Mouse (Mus musculus): Measurements from ENCODE around the gene Mboat2.

Mboat2 gene

DNA sequence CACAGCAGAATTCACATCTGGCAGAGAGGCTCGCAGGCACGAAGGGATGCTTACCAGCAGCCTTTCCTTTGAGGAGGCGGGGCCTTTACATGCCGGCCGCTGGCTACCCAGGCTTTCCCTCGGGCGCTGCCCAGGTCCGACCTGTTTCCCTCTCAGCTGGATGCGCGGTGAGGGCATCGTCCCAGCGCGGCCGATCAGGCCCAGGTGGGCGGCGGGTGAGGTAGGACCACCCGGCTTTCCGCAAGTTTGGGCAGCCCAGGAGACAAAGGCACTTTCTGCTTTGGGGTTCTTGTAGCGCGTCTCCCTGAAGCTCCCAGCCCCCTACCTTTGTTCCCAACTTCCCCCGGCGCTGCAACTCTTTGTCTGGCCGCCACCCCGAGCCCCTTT is at the start of gene Mboat2:
Gene Mboat2 (plus strand): TSS at position 114 of the 387 bp plus-strand sequence.
- no peak for DNase-seq (ENCODE audit: low read depth, low spot score)

- no peak for DNase-seq (ENCODE audit: low read depth, low spot score)
These were observed 46.9 kb upstream of the Mboat2 start for GRCm38 (mm10) chr12:24783735-24784134.

DNA sequence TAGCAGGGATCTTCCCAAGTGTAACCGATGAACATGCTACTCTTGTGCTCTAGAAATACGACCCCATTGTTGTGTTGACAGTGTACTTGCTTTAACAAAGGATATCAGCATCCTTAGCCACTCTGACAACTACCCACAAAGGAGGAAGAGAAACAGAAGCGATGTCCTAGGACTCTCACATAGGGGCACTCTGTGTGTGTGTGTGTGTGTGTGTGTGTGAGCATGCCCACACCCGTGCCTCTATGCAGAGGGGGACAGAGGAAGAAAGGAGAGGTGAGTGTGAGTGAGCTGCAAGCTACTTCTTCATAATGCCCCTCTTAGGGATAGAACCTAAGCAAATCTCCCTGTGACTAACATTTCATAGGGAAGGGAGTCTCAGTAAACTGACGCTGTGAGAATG is 44.8 kb upstream of the Mboat2 start:
- no peak for DNase-seq (ENCODE audit: low read depth, low spot score)

DNA sequence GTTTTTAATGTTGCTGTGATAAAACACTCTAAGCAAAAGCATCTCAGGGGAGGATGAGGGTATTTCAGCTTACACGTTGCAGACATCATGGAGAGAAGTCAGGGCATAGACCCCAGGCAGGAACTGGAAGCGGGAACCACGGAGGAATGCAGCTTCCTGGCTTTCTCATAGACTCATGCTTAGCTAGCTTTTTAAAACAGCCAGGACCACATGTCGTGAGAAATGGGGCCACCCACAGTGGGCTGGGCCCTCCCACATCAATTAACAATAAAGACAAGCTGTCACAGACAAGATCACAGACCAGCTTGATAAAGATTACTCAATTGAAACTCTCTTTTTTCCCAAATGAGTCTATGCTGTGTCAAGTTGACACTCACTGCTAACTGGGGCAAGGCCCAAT is 44.4 kb upstream of the Mboat2 start:
- DNase-seq (ENCODE audit: low read depth, low spot score) = no peak

DNA sequence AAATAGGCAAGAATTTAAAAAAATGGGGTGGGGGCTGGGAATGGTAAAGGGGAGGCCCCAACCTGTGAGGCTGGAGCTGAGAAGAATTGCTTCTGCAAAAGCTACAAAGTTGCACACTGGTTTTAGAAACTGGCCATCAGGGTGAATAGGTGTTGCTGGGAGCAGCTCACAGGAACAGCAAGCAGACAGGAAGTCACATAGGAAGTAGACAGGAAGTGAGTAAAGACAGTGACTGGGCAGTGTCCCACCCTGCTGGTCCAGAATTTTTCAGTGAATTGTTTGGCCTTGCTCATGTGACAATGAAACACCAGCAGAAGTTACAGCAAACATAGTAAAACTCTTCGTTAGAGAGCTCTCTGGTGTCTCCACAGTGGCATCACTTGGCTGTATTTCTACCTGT is 41.0 kb upstream of the Mboat2 start:
- no peak for DNase-seq (ENCODE audit: low read depth, low spot score)

GRCm38 (mm10) chr12:24811230-24811629 is 19.4 kb upstream of the Mboat2 start:
- DNase-seq (ENCODE audit: low read depth, low spot score) = no peak

DNA sequence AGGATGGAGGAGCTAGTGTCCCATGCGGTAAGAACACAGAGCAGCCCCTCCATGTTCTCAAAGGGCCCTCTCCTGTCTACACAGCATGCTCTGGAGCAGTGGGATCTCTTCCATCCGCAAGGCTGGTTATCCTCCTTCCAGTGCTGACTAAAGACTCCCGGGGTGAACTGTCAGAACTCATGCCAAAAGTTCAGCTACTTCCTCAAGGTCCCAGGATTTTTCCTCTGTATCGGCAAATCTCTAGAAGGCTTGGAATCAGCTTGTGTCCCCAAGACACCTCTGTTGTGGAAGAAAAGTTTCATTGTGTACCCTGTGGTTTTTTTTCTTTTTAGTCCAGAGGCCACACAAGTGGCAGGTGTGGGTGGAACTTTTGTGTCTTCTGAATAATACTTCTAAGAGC is 18.8 kb upstream of the Mboat2 start:
- DNase-seq (ENCODE audit: low read depth, low spot score) = no peak

DNA sequence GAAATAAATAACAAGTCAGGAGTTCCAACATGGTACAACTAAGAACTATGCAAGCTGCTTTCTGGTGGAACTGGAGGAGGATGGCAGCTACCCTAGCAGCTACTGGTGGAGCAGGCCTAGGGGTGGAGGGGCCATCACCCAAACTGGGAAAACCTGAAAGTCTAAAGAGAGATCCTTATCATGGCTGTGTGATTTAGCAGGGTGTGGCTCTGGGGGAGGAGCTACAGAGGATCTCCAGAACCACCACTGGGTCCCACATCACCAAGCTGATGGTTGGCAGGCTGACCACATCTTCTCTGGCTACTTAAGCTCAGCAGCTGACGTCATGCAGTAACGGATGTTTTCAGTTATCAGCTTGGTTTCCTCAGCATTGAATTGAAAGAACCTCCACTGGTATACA is 7.8 kb upstream of the Mboat2 start:
- DNase-seq (ENCODE audit: low read depth, low spot score) = no peak

- no peak for DNase-seq (ENCODE audit: low read depth, low spot score)
These were observed 6.9 kb upstream of the Mboat2 start for GRCm38 (mm10) chr12:24823636-24824354.

DNA sequence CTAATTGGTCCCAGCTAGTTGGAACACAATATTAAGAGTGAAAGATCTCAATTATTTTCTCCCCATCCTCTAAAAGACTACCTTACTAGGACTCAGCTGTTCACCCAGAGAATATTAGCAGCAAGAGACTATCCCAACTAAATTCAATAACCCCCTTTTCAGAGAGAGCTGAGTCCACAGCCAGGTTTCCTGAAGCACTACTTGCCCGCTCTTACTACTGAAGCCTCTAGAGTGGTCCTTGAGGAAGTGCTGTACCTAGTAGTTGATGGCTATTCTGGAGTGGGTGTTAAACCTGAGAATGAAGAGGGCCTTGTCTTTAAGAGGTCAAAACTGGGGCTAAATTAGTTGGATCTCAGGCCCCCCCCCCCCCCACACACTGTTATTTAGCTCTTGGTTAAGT is 593 bp upstream of the Mboat2 start:
- DNase-seq (ENCODE audit: low read depth, low spot score) = no peak

GRCm38 (mm10) chr12:24831153-24831963 is 679 bp downstream of the Mboat2 start:
- DNase-seq (ENCODE audit: low read depth, low spot score) = peak; percentile 59

- DNase-seq (ENCODE audit: low read depth, low spot score) = no peak
These were observed 1.3 kb downstream of the Mboat2 start for GRCm38 (mm10) chr12:24831964-24832427.

DNA sequence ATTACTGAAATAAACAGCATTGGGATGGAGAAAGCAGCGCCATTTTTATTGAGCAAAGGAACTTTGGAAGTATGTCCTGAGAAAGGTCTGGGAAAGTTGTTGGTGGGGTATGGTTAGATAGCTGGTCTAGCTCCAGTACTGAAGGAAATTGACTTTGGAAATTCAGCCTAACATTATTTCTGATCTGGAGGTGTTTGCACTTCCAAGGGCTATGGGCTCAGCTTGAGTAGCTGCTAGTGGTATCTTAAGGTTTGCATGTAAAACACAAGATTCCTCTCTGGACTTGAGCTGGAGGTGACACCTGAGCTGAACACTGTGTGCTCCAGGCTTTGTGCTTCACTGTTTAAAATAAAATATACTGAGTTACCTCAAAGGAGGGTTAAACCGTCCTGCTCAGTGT is 1.8 kb downstream of the Mboat2 start:
- no peak for DNase-seq (ENCODE audit: low read depth, low spot score)

- no peak for DNase-seq (ENCODE audit: low read depth, low spot score)
These were observed 7.3 kb downstream of the Mboat2 start for GRCm38 (mm10) chr12:24837947-24838346.

DNA sequence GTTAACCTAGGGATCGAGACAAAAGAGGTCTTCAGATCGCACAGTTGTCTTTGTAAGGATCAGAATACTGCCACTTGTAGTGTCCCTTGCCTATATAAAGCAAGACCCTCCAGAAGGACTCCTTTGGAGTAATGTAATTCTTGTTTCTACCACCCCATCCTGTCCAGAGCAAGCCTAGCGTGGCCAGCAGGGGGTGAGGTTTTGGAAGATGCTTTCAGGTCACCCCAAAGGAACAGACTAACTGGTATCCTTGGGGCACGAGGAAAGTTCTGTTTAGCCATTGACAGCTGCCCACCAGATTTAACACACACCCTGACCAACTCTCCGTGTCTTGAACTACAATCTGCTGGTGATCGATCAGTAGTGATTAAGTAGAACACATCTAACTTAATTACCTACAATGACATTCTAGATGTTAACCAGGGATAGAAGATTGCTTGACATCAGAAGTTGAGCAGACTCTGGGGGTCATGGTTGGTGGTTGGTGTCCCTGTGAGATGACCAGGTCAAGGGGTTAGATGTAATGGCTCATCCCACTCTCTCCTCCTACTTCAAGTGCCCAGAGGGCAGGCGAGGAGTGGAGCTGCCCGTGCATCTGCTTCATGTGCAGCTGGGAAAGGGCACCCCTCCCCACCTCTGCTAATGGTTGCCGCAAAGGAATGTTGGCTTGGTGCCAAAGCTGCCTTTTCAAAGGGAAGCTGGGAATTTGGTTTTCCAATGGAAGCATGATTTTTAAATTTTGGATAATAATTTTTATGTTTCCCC is 10.6 kb downstream of the Mboat2 start:
- no peak for DNase-seq (ENCODE audit: low read depth, low spot score)

DNA sequence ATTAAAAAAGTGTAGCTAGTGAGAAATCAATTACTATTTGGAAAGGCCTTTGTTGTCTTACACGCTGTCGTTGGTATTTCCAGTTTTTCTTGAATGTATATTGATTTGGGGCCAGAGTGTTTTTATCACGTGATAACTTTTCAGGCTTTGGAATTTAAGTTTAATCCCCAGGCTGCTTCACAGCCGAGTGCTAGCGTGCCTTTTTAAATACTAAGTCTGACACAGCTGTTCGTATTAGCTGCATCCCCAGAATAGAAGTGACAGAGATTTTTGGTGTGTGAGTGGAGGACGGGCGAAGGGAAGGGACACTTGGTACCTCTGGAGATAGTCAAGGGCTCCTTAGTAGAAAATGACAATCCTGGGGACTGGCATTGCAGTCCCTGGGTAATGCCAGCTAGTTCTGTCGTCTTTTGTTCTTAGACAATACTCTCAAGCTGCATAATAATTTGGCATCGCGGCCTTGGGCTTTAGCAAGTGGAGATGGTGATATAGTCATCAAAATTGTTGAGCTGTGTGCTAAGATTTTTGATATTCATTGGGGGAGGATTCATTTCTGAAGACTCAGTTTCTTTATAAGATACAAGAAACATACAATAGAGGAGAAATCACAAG is 11.7 kb downstream of the Mboat2 start:
- DNase-seq (ENCODE audit: low read depth, low spot score) = no peak

DNA sequence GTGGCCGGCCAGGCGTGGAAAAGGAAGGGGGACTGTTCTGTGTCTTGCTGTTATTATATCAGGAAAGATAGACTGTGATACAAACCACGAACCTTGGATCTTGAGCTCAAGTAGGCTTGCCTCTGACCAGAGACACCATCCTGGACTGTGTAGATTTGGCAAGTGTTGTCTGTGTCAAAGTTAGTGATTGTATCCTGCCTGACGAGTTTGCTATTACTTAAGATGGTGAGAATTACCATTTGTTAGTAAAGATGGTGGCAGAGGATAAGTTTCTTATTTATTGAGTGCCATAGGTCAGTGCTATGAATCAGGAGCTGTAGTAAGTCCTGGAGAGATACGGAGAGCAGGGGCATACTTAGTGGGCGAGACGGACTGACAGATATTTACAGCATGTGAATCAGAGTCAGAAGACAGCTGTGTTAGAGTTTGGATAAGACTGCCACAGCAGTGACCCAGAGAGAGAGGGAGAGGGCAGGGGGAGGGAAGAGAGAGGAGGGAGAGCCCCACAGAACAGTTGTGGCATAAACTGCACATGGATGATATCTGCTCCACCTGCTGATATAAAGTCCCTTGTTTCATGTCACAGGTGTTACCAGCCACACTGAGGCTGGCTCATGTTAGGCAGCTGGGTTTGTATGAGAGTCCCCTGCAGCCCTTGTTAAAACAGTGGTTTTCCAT is 12.9 kb downstream of the Mboat2 start:
- DNase-seq (ENCODE audit: low read depth, low spot score) = no peak

GRCm38 (mm10) chr12:24845344-24845743 is 14.7 kb downstream of the Mboat2 start:
- no peak for DNase-seq (ENCODE audit: low read depth, low spot score)

GRCm38 (mm10) chr12:24848107-24848506 is 17.4 kb downstream of the Mboat2 start:
- DNase-seq (ENCODE audit: low read depth, low spot score) = no peak

DNA sequence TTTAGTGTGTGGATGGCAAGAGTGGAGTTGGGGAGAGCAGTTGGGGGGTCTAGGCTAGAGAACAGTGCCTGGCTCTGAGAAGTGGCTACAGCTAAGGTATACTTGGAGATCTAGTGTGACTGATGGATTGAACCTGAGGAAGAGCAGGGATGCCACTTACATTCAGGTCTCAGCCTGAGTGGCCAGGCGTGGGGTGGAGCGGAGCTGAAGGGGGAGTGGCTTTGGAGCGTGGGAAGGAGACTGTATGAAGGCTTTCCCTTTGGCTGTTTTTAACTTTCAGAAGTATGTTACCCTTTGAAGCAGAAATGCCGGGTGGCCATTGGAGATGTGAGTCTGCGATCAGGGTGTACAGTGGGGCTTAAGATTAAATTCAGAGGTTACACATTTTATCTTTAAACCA is 26.7 kb downstream of the Mboat2 start:
- DNase-seq (ENCODE audit: low read depth, low spot score) = no peak

DNA sequence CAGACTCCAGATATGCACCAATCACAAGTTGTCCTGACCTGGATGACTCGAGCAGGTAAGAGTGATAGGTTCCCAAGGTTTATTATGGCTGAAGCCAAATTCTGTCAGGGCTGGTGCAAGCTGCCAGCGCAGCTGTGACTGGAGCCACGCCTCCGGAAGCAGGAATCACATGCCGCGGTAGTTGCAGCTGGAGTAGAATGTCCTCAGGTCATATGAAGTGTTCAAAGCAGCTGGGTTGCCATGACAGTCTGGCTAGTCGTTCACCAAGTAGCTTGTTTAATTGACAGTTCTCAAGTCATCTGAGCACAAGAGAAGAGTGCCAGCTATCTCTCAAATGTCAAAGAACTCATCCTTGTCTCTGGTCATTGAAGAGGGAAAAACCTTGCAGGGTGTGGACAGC is 28.7 kb downstream of the Mboat2 start:
- no peak for DNase-seq (ENCODE audit: low read depth, low spot score)

Data from retina, adult 2 months (tissue).